Mouse (Mus musculus) erythroid progenitor cell, adult 5-6 weeks (primary cell): ENCODE data around the gene AC161166.1. TPM values are rescaled to one million over a fixed set of nuclear protein-coding genes. Genes with fewer than 3 reads are reported as not detected.

Experiments used
- ATAC-seq: replicated peaks from 2 replicates; pipeline ENCODE4 v1.8.0; 2016; ENCODE audit warnings: moderate number of reproducible peaks, mild to moderate bottlenecking, moderate TSS enrichment, inconsistent platforms; ENCODE audit not compliant: poor library complexity, low FRiP score, severe bottlenecking
- total RNA-seq, 2 experiments: library from RNA; stranded (forward) in 1 of 2; stranded (reverse) in 1 of 2; fragments of 150-400 nt in 1 of 2; fragments of 186-747, 209-891 nt in 1 of 2; gene quantifications; 2 replicates each; pipeline versions ENCODE4 v1.2.3 to v1.2.4; 2015 to 2017; ENCODE audit warnings: low replicate concordance in 2 of 2

Gene AC161166.1
- total RNA-seq (2015; ENCODE audit: low replicate concordance): not detected in 2 replicates
- not detected in 2 replicates for total RNA-seq (2017; ENCODE audit: low replicate concordance)

GRCm38 (mm10) chr7:24512355-24512754, at the start of gene AC161166.1:
Gene AC161166.1 (minus strand): TSS chr7:24512455.
- no peak for ATAC-seq

GRCm38 (mm10) chr7:24561450-24561849, 49.2 kb upstream of the AC161166.1 start:
- ATAC-seq: no peak

- ATAC-seq: no peak
These were observed 43.5 kb upstream of the AC161166.1 start for GRCm38 (mm10) chr7:24555786-24556185.

GRCm38 (mm10) chr7:24551985-24552759, 39.9 kb upstream of the AC161166.1 start:
- ATAC-seq: no peak

GRCm38 (mm10) chr7:24547534-24548036, 35.3 kb upstream of the AC161166.1 start:
- ATAC-seq: no peak

GRCm38 (mm10) chr7:24546634-24547389, 34.6 kb upstream of the AC161166.1 start:
- peak; percentile 99 for ATAC-seq

GRCm38 (mm10) chr7:24546068-24546614, 33.9 kb upstream of the AC161166.1 start, which contains the start of the genes Pinlyp and Xrcc1:
Gene Pinlyp (minus strand): TSS chr7:24546118.
Gene Xrcc1 (plus strand): TSS chr7:24546289.
- no peak for ATAC-seq

GRCm38 (mm10) chr7:24544506-24544905, 32.3 kb upstream of the AC161166.1 start:
- no peak for ATAC-seq

- ATAC-seq: no peak
These were observed 27.4 kb upstream of the AC161166.1 start for GRCm38 (mm10) chr7:24539686-24540085.

- no peak for ATAC-seq
These were observed 26.4 kb upstream of the AC161166.1 start for GRCm38 (mm10) chr7:24538701-24539100.

GRCm38 (mm10) chr7:24538154-24538553, 25.9 kb upstream of the AC161166.1 start:
- ATAC-seq: no peak

GRCm38 (mm10) chr7:24537591-24537990, 25.3 kb upstream of the AC161166.1 start:
- ATAC-seq: no peak

GRCm38 (mm10) chr7:24537081-24537480, 24.8 kb upstream of the AC161166.1 start:
- ATAC-seq: no peak

- no peak for ATAC-seq
These were observed 22.0 kb upstream of the AC161166.1 start for GRCm38 (mm10) chr7:24534301-24534700.

GRCm38 (mm10) chr7:24533806-24534205, 21.6 kb upstream of the AC161166.1 start:
- no peak for ATAC-seq

- no peak for ATAC-seq
These were observed 20.8 kb upstream of the AC161166.1 start for GRCm38 (mm10) chr7:24533031-24533571.

- ATAC-seq: peak; percentile 56
These were observed 19.1 kb upstream of the AC161166.1 start for GRCm38 (mm10) chr7:24531211-24531971.

GRCm38 (mm10) chr7:24530062-24530931, 18.0 kb upstream of the AC161166.1 start, which contains the start of gene Irgq:
Gene Irgq (plus strand): TSS chr7:24530689.
- ATAC-seq: peak; percentile 88
